19 mouse cellular contexts compared by ENCODE assay signal in the genomic region with DNA sequence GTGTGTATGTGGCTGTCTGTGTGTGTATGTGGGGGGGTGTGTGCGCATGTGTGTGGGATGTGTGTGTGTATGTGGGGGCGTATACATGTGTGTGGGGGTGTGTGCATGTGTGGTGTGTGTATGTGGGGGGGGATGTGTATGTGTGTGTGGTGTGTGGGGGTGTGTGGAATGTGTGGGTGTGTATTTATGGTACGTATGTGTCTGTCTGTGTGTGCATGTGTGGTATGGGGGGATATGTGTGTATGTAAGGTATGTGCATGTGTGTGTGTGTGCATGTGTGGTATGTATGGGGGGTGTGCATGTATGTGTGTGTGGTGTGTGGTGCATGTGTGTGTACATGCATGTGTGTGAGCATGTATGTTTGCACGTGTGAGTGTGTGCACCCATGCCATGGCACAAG.
DNase-seq lines count a peak whose midpoint lies in the region; ATAC-seq and TF ChIP-seq lines count a peak whose summit lies in the region.
"Had no signal": no experiment of that assay in that cellular context is flagged by ENCODE, and none has a peak within 500 bp of the region (broad histone marks: within the 10 kb centered on the region; RNA-seq: fewer than 3 reads in every experiment).

No protein-coding gene starts in this region.

- no peaks in the 10 kb centered on the region for H3K4me1 ChIP-seq in forebrain, embryonic 11.5 days (replicated peaks; ENCODE audit: control insufficient read depth, insufficient read depth, low read length)
- no peaks in the 10 kb centered on the region for H3K4me1 ChIP-seq in forebrain, embryonic 13.5 days
- H3K4me1 ChIP-seq in lung, embryonic 15.5 days: no peaks in the 10 kb centered on the region
- H3K4me1 ChIP-seq in lung, postnatal 0 days (ENCODE audit: insufficient read depth, low read depth, low read length): no peaks in the 10 kb centered on the region
- H3K4me1 ChIP-seq in neural tube, embryonic 12.5 days: no peaks in the 10 kb centered on the region
- H3K4me1 ChIP-seq in limb, embryonic 15.5 days: no peaks in the 10 kb centered on the region

- TF ChIP-seq EP300 in lung, postnatal 0 days (IDR thresholded peaks at IDR 0.05): no peak

- no peak overlapping the region for H3K9ac ChIP-seq in forebrain, embryonic 11.5 days (ENCODE audit: low read length)
- H3K9ac ChIP-seq in forebrain, embryonic 13.5 days: no peak overlapping the region
- no peak overlapping the region for H3K9ac ChIP-seq in lung, embryonic 15.5 days
- no peak overlapping the region for H3K9ac ChIP-seq in lung, postnatal 0 days (replicated peaks; ENCODE audit: low read depth)
- no peak overlapping the region for H3K9ac ChIP-seq in neural tube, embryonic 12.5 days
- H3K9ac ChIP-seq in limb, embryonic 15.5 days: no peak overlapping the region
- H3K9ac ChIP-seq: liver, embryonic 14.5 days had no signal

- no peaks in the 10 kb centered on the region for H3K9me3 ChIP-seq in forebrain, embryonic 11.5 days (ENCODE audit: control insufficient read depth, low read length)
- no peaks in the 10 kb centered on the region for H3K9me3 ChIP-seq in forebrain, embryonic 13.5 days (replicated peaks)
- H3K9me3 ChIP-seq in lung, embryonic 15.5 days: no peaks in the 10 kb centered on the region
- no peaks in the 10 kb centered on the region for H3K9me3 ChIP-seq in lung, postnatal 0 days (ENCODE audit: low read length)
- no peaks in the 10 kb centered on the region for H3K9me3 ChIP-seq in neural tube, embryonic 12.5 days
- H3K9me3 ChIP-seq in limb, embryonic 15.5 days: no peaks in the 10 kb centered on the region

- H3K27me3 ChIP-seq in forebrain, embryonic 11.5 days (ENCODE audit: control insufficient read depth, insufficient read depth, low read length): no peaks in the 10 kb centered on the region
- H3K27me3 ChIP-seq in forebrain, embryonic 13.5 days: no peaks in the 10 kb centered on the region
- H3K27me3 ChIP-seq in lung, embryonic 15.5 days: no peaks in the 10 kb centered on the region
- H3K27me3 ChIP-seq in lung, postnatal 0 days (replicated peaks; ENCODE audit: insufficient read depth, low read length): no peaks in the 10 kb centered on the region
- no peaks in the 10 kb centered on the region for H3K27me3 ChIP-seq in neural tube, embryonic 12.5 days (replicated peaks)
- no peaks in the 10 kb centered on the region for H3K27me3 ChIP-seq in limb, embryonic 15.5 days

- 94% methylated on average over 4 of the region's 4 CpGs for WGBS in forebrain, embryonic 11.5 days
- WGBS in forebrain, embryonic 13.5 days: 93% methylated on average over 4 of the region's 4 CpGs
- WGBS in lung, embryonic 15.5 days: 88% methylated on average over 4 of the region's 4 CpGs
- 95% methylated on average over 4 of the region's 4 CpGs for WGBS in lung, postnatal 0 days
- 96% methylated on average over 4 of the region's 4 CpGs for WGBS in neural tube, embryonic 12.5 days
- 94% methylated on average over 4 of the region's 4 CpGs for WGBS in limb, embryonic 15.5 days

- ATAC-seq in forebrain, embryonic 11.5 days (replicated peaks; ENCODE audit: low FRiP score): 0 out of 2 replicates have a peak, but pooled peaks have one; percentile 30
- no peak for ATAC-seq in forebrain, embryonic 13.5 days
- ATAC-seq in lung, embryonic 15.5 days (ENCODE audit: borderline replicate concordance, extremely low read depth, low FRiP score, low TSS enrichment): 0 out of 2 replicates have a peak, but pooled peaks have one; percentile 35
- no peak for ATAC-seq in lung, postnatal 0 days
- ATAC-seq in neural tube, embryonic 12.5 days (ENCODE audit: low FRiP score, low read depth): 0 out of 2 replicates have a peak, but pooled peaks have one; percentile 25
- ATAC-seq in limb, embryonic 15.5 days (ENCODE audit: insufficient number of reproducible peaks, low FRiP score, low TSS enrichment, low read depth): 0 out of 2 replicates have a peak, but pooled peaks have one; percentile 35
- ATAC-seq: forebrain, embryonic 14.5 days had no signal

- DNase-seq in forebrain, embryonic 11.5 days (ENCODE audit: low spot score): no peak
- no peak for DNase-seq in lung, postnatal 0 days (ENCODE audit: low spot score)
- DNase-seq in neural tube, embryonic 10.5 days (ENCODE audit: extremely low spot score, low spot score): no peak
- DNase-seq: adrenal gland, postnatal 14 days; cerebellum, adult 8-10 months; cerebellum, postnatal 36 days; heart, postnatal 10 days; kidney, adult 11 months; kidney, postnatal 4 days; lung, postnatal 10 days; thymus, adult 2 months; thymus, postnatal 4 days had no signal

- H3K4me3 ChIP-seq in forebrain, embryonic 11.5 days (ENCODE audit: low read depth, low read length): no peak overlapping the region
- no peak overlapping the region for H3K4me3 ChIP-seq in forebrain, embryonic 13.5 days
- no peak overlapping the region for H3K4me3 ChIP-seq in lung, embryonic 15.5 days
- H3K4me3 ChIP-seq in lung, postnatal 0 days (ENCODE audit: low read depth, low read length): no peak overlapping the region
- H3K4me3 ChIP-seq in neural tube, embryonic 12.5 days: no peak overlapping the region
- H3K4me3 ChIP-seq in limb, embryonic 15.5 days: no peak overlapping the region

- TF ChIP-seq CTCF in lung, postnatal 0 days (IDR thresholded peaks at IDR 0.05): no peak

- H3K27ac ChIP-seq in forebrain, embryonic 11.5 days (ENCODE audit: low read depth, low read length): no peak overlapping the region
- H3K27ac ChIP-seq in forebrain, embryonic 13.5 days: no peak overlapping the region
- no peak overlapping the region for H3K27ac ChIP-seq in lung, embryonic 15.5 days
- no peak overlapping the region for H3K27ac ChIP-seq in lung, postnatal 0 days (ENCODE audit: low read length)
- H3K27ac ChIP-seq in neural tube, embryonic 12.5 days: no peak overlapping the region
- H3K27ac ChIP-seq in limb, embryonic 15.5 days: no peak overlapping the region
- H3K27ac ChIP-seq: liver, embryonic 14.5 days had no signal

- H3K36me3 ChIP-seq in forebrain, embryonic 11.5 days (ENCODE audit: control insufficient read depth, insufficient read depth, low read length): no peaks in the 10 kb centered on the region
- H3K36me3 ChIP-seq in forebrain, embryonic 13.5 days (ENCODE audit: poor library complexity, severe bottlenecking): no peaks in the 10 kb centered on the region
- H3K36me3 ChIP-seq in lung, embryonic 15.5 days: no peaks in the 10 kb centered on the region
- no peaks in the 10 kb centered on the region for H3K36me3 ChIP-seq in lung, postnatal 0 days (ENCODE audit: insufficient read depth, low read length)
- no peaks in the 10 kb centered on the region for H3K36me3 ChIP-seq in neural tube, embryonic 12.5 days
- no peaks in the 10 kb centered on the region for H3K36me3 ChIP-seq in limb, embryonic 15.5 days

- no peak overlapping the region for H3K4me2 ChIP-seq in forebrain, embryonic 11.5 days (ENCODE audit: low read depth, low read length, severe bottlenecking)
- H3K4me2 ChIP-seq in forebrain, embryonic 13.5 days: no peak overlapping the region
- no peak overlapping the region for H3K4me2 ChIP-seq in lung, embryonic 15.5 days
- no peak overlapping the region for H3K4me2 ChIP-seq in lung, postnatal 0 days (replicated peaks; ENCODE audit: low read depth, low read length)
- no peak overlapping the region for H3K4me2 ChIP-seq in neural tube, embryonic 12.5 days (replicated peaks)
- no peak overlapping the region for H3K4me2 ChIP-seq in limb, embryonic 15.5 days
- H3K4me2 ChIP-seq: heart, embryonic 11.5 days had no signal

Comparison
In these comparisons a context has a peak if more than half of its experiments do, and no peak if none do; other contexts are left out.
1. ATAC-seq: peak in forebrain, embryonic 11.5 days (single experiment), lung, embryonic 15.5 days (single experiment), neural tube, embryonic 12.5 days (single experiment) and limb, embryonic 15.5 days (single experiment); none in forebrain, embryonic 13.5 days (single experiment) and lung, postnatal 0 days (single experiment).